Mouse (Mus musculus): ENCODE data around the gene Pola1. TPM values are rescaled to one million over a fixed set of nuclear protein-coding genes. Genes with fewer than 3 reads are reported as not detected.

The Pola1 gene
- polyA plus RNA-seq, 1 experiment from 2014 or later = 21.2 TPM

DNA sequence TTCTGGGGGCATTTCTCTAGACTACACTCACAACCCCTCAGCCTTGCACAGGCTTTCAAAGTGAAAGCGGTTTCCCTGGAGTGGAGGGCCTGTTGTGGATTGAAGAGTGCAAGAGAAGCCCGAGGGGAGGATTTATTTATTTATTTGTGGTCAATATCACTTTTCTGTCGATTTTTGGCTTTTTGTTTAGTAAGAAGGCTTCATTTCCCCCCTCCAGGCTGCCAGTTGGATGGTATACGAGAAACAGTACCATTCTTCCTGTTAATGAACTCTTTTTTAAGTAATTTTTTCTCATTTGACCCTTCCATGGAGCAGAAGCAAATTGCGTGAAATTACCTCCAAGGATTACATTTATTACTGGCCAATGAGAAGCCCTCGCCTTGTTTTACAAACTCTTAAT, 332.2 kb downstream of the Pola1 start:
- WGBS = 15% methylated on average over 6 of the region's 6 CpGs
- Histone ChIP-seq H3K9ac (ENCODE audit: low read length) (no peak overlapping the region), H3K4me2 (ENCODE audit: low read depth) (no peak overlapping the region), H3K36me3 (ENCODE audit: control insufficient read depth, insufficient read depth, low read length) (no peaks in the 10 kb centered on the region), H3K4me3 (ENCODE audit: low read depth, low read length) (no peak overlapping the region), H3K4me1 (ENCODE audit: control insufficient read depth, insufficient read depth, low read length) (no peaks in the 10 kb centered on the region), H3K27ac (ENCODE audit: low read depth, low read length) (no peak overlapping the region), H3K27me3 (ENCODE audit: control insufficient read depth, insufficient read depth, low read length) (peaks cover 82% of the 10 kb centered on the region), H3K9me3 (ENCODE audit: control insufficient read depth, low read length) (no peaks in the 10 kb centered on the region)
- no peak for DNase-seq (ENCODE audit: low spot score)
- no peak for ATAC-seq (ENCODE audit: insufficient read depth, low FRiP score, low TSS enrichment)

GRCm38 (mm10) chrX:93299046-93299626, 332.8 kb downstream of the Pola1 start:
- H3K4me3 ChIP-seq (ENCODE audit: low read depth, low read length) = no peak overlapping the region; the same call in 1 of the 2 replicates
- 15% methylated on average over 40 of the region's 43 CpGs for WGBS
- DNase-seq (ENCODE audit: low spot score) (no peak), ATAC-seq (ENCODE audit: insufficient read depth, low FRiP score, low TSS enrichment) (no peak)
- no peaks in the 10 kb centered on the region for H3K9me3 ChIP-seq (ENCODE audit: control insufficient read depth, low read length)
- H3K9ac ChIP-seq (ENCODE audit: low read length) = no peak overlapping the region
- H3K27me3 ChIP-seq (ENCODE audit: control insufficient read depth, insufficient read depth, low read length) = peaks cover 88% of the 10 kb centered on the region
- H3K4me1 ChIP-seq (ENCODE audit: control insufficient read depth, insufficient read depth, low read length) = no peaks in the 10 kb centered on the region
- no peak overlapping the region for H3K27ac ChIP-seq (ENCODE audit: low read depth, low read length)
- no peak overlapping the region for H3K4me2 ChIP-seq (ENCODE audit: low read depth)
- no peaks in the 10 kb centered on the region for H3K36me3 ChIP-seq (ENCODE audit: control insufficient read depth, insufficient read depth, low read length)

GRCm38 (mm10) chrX:93297001-93297441, 334.9 kb downstream of the Pola1 start:
- Histone ChIP-seq H3K9me3 (ENCODE audit: control insufficient read depth, low read length) (no peaks in the 10 kb centered on the region), H3K4me3 (ENCODE audit: low read depth, low read length) (no peak overlapping the region), H3K36me3 (ENCODE audit: control insufficient read depth, insufficient read depth, low read length) (no peaks in the 10 kb centered on the region), H3K4me2 (ENCODE audit: low read depth) (peak overlapping the region; percentile 32), H3K4me1 (ENCODE audit: control insufficient read depth, insufficient read depth, low read length) (no peaks in the 10 kb centered on the region), H3K9ac (ENCODE audit: low read length) (no peak overlapping the region), H3K27ac (ENCODE audit: low read depth, low read length) (no peak overlapping the region), H3K27me3 (ENCODE audit: control insufficient read depth, insufficient read depth, low read length) (peaks cover 93% of the 10 kb centered on the region)
- ATAC-seq (ENCODE audit: insufficient read depth, low FRiP score, low TSS enrichment) (peak; percentile 49), DNase-seq (ENCODE audit: low spot score) (peak; percentile 46)
- 19% methylated on average over 35 of the region's 40 CpGs for WGBS

- H3K27ac ChIP-seq (ENCODE audit: low read depth, low read length) = no peak overlapping the region
- WGBS = 27% methylated on average over 5 of the region's 5 CpGs
- H3K4me1 ChIP-seq (ENCODE audit: control insufficient read depth, insufficient read depth, low read length) = no peaks in the 10 kb centered on the region
- H3K4me2 ChIP-seq (ENCODE audit: low read depth) = no peak overlapping the region
- peaks cover 93% of the 10 kb centered on the region for H3K27me3 ChIP-seq (ENCODE audit: control insufficient read depth, insufficient read depth, low read length)
- ATAC-seq (ENCODE audit: insufficient read depth, low FRiP score, low TSS enrichment) (no peak), DNase-seq (ENCODE audit: low spot score) (no peak)
- H3K4me3 ChIP-seq (ENCODE audit: low read depth, low read length) = no peak overlapping the region
- H3K9me3 ChIP-seq (ENCODE audit: control insufficient read depth, low read length) = no peaks in the 10 kb centered on the region
- H3K9ac ChIP-seq (ENCODE audit: low read length) = no peak overlapping the region
- H3K36me3 ChIP-seq (ENCODE audit: control insufficient read depth, insufficient read depth, low read length) = no peaks in the 10 kb centered on the region
Observed at GRCm38 (mm10) chrX:93295819-93296218, 336.1 kb downstream of the Pola1 start.

GRCm38 (mm10) chrX:93294736-93295490, 337.0 kb downstream of the Pola1 start:
- peaks cover 90% of the 10 kb centered on the region for H3K27me3 ChIP-seq (ENCODE audit: control insufficient read depth, insufficient read depth, low read length)
- ATAC-seq (ENCODE audit: insufficient read depth, low FRiP score, low TSS enrichment) (no peak), DNase-seq (ENCODE audit: low spot score) (no peak)
- H3K36me3 ChIP-seq (ENCODE audit: control insufficient read depth, insufficient read depth, low read length) = no peaks in the 10 kb centered on the region
- H3K27ac ChIP-seq (ENCODE audit: low read depth, low read length) = no peak overlapping the region
- H3K4me1 ChIP-seq (ENCODE audit: control insufficient read depth, insufficient read depth, low read length) = no peaks in the 10 kb centered on the region
- H3K9ac ChIP-seq (ENCODE audit: low read length) = no peak overlapping the region
- no peak overlapping the region for H3K4me3 ChIP-seq (ENCODE audit: low read depth, low read length)
- H3K4me2 ChIP-seq (ENCODE audit: low read depth) = no peak overlapping the region
- 14% methylated on average over 25 of the region's 25 CpGs for WGBS
- H3K9me3 ChIP-seq (ENCODE audit: control insufficient read depth, low read length) = no peaks in the 10 kb centered on the region

DNA sequence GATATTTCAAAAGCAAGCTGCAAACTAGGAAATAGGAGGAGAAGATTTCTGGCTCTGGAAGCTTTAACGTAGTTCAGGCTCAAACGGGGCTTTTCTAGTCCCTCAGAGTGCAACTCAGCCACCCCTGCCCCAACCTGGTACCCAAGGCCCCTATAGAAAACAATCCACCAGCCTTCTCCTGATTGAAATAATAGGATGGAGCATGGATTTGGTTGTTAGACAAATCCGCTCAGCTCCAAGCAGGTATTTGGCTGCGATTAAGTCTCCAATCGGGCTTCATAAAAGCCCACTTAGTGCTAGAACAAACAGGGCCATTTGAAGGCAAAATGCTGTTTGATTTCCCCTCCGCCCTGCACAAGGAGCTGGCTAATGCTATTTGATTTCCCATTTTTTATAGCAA, 339.9 kb downstream of the Pola1 start:
- no peaks in the 10 kb centered on the region for H3K36me3 ChIP-seq (ENCODE audit: control insufficient read depth, insufficient read depth, low read length)
- 14% methylated on average over 6 of the region's 6 CpGs for WGBS
- no peak for DNase-seq (ENCODE audit: low spot score)
- no peak overlapping the region for H3K9ac ChIP-seq (ENCODE audit: low read length)
- H3K4me1 ChIP-seq (ENCODE audit: control insufficient read depth, insufficient read depth, low read length) = no peaks in the 10 kb centered on the region; the same call in 1 of the 2 replicates
- no peaks in the 10 kb centered on the region for H3K9me3 ChIP-seq (ENCODE audit: control insufficient read depth, low read length)
- H3K4me2 ChIP-seq (ENCODE audit: low read depth) = no peak overlapping the region
- no peak overlapping the region for H3K27ac ChIP-seq (ENCODE audit: low read depth, low read length)
- no peak for ATAC-seq (ENCODE audit: insufficient read depth, low FRiP score, low TSS enrichment)
- H3K27me3 ChIP-seq (ENCODE audit: control insufficient read depth, insufficient read depth, low read length) = peaks cover 90% of the 10 kb centered on the region
- H3K4me3 ChIP-seq (ENCODE audit: low read depth, low read length) = no peak overlapping the region

GRCm38 (mm10) chrX:93289851-93290380, 342.0 kb downstream of the Pola1 start:
- H3K4me2 ChIP-seq (ENCODE audit: low read depth) = no peak overlapping the region
- ATAC-seq (ENCODE audit: insufficient read depth, low FRiP score, low TSS enrichment) (no peak), DNase-seq (ENCODE audit: low spot score) (peak; percentile 30)
- no peaks in the 10 kb centered on the region for H3K9me3 ChIP-seq (ENCODE audit: control insufficient read depth, low read length)
- peaks cover 89% of the 10 kb centered on the region for H3K27me3 ChIP-seq (ENCODE audit: control insufficient read depth, insufficient read depth, low read length)
- no peak overlapping the region for H3K27ac ChIP-seq (ENCODE audit: low read depth, low read length)
- no peaks in the 10 kb centered on the region for H3K36me3 ChIP-seq (ENCODE audit: control insufficient read depth, insufficient read depth, low read length)
- H3K4me1 ChIP-seq (ENCODE audit: control insufficient read depth, insufficient read depth, low read length) = no peaks in the 10 kb centered on the region; the same call in 1 of the 2 replicates
- H3K9ac ChIP-seq (ENCODE audit: low read length) = no peak overlapping the region
- WGBS = 11% methylated on average over 12 of the region's 12 CpGs
- no peak overlapping the region for H3K4me3 ChIP-seq (ENCODE audit: low read depth, low read length)

GRCm38 (mm10) chrX:93289076-93289475, 342.9 kb downstream of the Pola1 start:
- Histone ChIP-seq H3K4me2 (ENCODE audit: low read depth) (peak overlapping the region; percentile 47), H3K4me3 (ENCODE audit: low read depth, low read length) (peak overlapping the region; percentile 32), H3K9me3 (ENCODE audit: control insufficient read depth, low read length) (no peaks in the 10 kb centered on the region), H3K9ac (ENCODE audit: low read length) (no peak overlapping the region), H3K36me3 (ENCODE audit: control insufficient read depth, insufficient read depth, low read length) (no peaks in the 10 kb centered on the region), H3K27ac (ENCODE audit: low read depth, low read length) (no peak overlapping the region), H3K27me3 (ENCODE audit: control insufficient read depth, insufficient read depth, low read length) (peaks cover 89% of the 10 kb centered on the region), H3K4me1 (ENCODE audit: control insufficient read depth, insufficient read depth, low read length) (no peaks in the 10 kb centered on the region; the same call in 1 of the 2 replicates)
- 11% methylated on average over 23 of the region's 37 CpGs for WGBS
- DNase-seq (ENCODE audit: low spot score) (no peak), ATAC-seq (ENCODE audit: insufficient read depth, low FRiP score, low TSS enrichment) (no peak)

Measured in neural tube, embryonic 11.5 days (tissue).